Comparison of ENCODE assay signal across 30 mouse cellular contexts in the genomic region with DNA sequence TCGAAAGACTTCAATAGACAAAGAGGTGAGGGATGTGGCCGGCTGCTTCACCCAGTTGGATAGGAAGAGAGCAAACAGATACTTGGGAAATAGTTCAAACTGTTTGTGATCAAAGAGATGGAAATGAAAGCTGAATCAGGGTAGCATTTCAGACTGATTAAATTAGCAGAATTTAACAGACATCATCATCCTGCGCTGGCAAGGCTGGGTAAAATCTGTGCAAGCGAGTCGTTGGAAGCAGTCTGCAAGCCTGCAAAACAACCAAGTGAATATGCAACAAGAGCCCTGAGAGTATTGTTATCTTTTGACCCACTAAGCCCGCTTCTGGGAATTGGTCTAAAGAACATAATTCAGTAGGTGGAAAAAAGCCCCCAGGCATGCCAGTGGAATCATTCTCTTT. TPM values are rescaled to one million over a fixed set of nuclear protein-coding genes. Genes with fewer than 3 reads are reported as not detected.
A peak's percentile ranks its signal among the peaks of the same experiment; 100 is the strongest.
DNase-seq lines count a peak whose midpoint lies in the region; ATAC-seq and TF ChIP-seq lines count a peak whose summit lies in the region.
"Had no signal": no experiment of that assay in that cellular context is flagged by ENCODE, and none has a peak within 500 bp of the region (broad histone marks: within the 10 kb centered on the region; RNA-seq: fewer than 3 reads in every experiment).

No protein-coding gene starts in this region.

- H3K27ac ChIP-seq in forebrain, embryonic 15.5 days (replicated peaks) = peak overlapping the region; percentile 67
- no peak overlapping the region for H3K27ac ChIP-seq in forebrain, embryonic 13.5 days
- no peak overlapping the region for H3K27ac ChIP-seq in hindbrain, embryonic 14.5 days
- H3K27ac ChIP-seq in hindbrain, embryonic 11.5 days (ENCODE audit: low read depth, low read length) = no peak overlapping the region
- no peak overlapping the region for H3K27ac ChIP-seq in midbrain, embryonic 11.5 days (ENCODE audit: low read depth, low read length)
- H3K27ac ChIP-seq in midbrain, embryonic 10.5 days (replicated peaks) = no peak overlapping the region
- H3K27ac ChIP-seq in midbrain, postnatal 0 days (ENCODE audit: low read depth, low read length) = no peak overlapping the region
- H3K27ac ChIP-seq in left cerebral cortex, adult 2 months = no peak overlapping the region
- H3K27ac ChIP-seq: embryonic facial prominence, embryonic 13.5 days; hindbrain, embryonic 15.5 days; kidney, embryonic 15.5 days; limb, embryonic 13.5 days; liver, embryonic 13.5 days; macrophage; neural tube, embryonic 15.5 days; stomach, embryonic 15.5 days had no signal

- H3K4me1 ChIP-seq in forebrain, embryonic 15.5 days = peaks cover 20% of the 10 kb centered on the region
- peaks cover 11% of the 10 kb centered on the region for H3K4me1 ChIP-seq in forebrain, embryonic 13.5 days
- peaks cover 9% of the 10 kb centered on the region; the same call in 1 of the 2 replicates for H3K4me1 ChIP-seq in hindbrain, embryonic 14.5 days (replicated peaks; ENCODE audit: control insufficient read depth, insufficient read depth, low read length)
- peaks cover 5% of the 10 kb centered on the region for H3K4me1 ChIP-seq in hindbrain, embryonic 11.5 days (replicated peaks; ENCODE audit: control insufficient read depth, insufficient read depth, low read length)
- H3K4me1 ChIP-seq in midbrain, embryonic 11.5 days (ENCODE audit: control insufficient read depth, insufficient read depth, low read length) = peaks cover 5% of the 10 kb centered on the region
- H3K4me1 ChIP-seq in midbrain, embryonic 10.5 days = peaks cover 13% of the 10 kb centered on the region
- H3K4me1 ChIP-seq in midbrain, postnatal 0 days (ENCODE audit: insufficient read depth, low read length) = 0 out of 2 replicates have a peak, but pooled peaks cover 5% of the 10 kb centered on the region

- no peak for ATAC-seq in forebrain, embryonic 15.5 days (replicated peaks)
- no peak for ATAC-seq in forebrain, embryonic 13.5 days
- no peak for ATAC-seq in hindbrain, embryonic 14.5 days (ENCODE audit: low FRiP score)
- no peak for ATAC-seq in hindbrain, embryonic 11.5 days (ENCODE audit: low FRiP score)
- no peak for ATAC-seq in midbrain, embryonic 11.5 days (ENCODE audit: low FRiP score)
- no peak for ATAC-seq in midbrain, postnatal 0 days (ENCODE audit: low FRiP score)
- ATAC-seq: inflammation-experienced regulatory T-cells, adult 6 months had no signal

- no peaks in the 10 kb centered on the region for H3K36me3 ChIP-seq in forebrain, embryonic 15.5 days
- no peaks in the 10 kb centered on the region for H3K36me3 ChIP-seq in forebrain, embryonic 13.5 days (ENCODE audit: poor library complexity, severe bottlenecking)
- H3K36me3 ChIP-seq in hindbrain, embryonic 14.5 days (replicated peaks; ENCODE audit: control insufficient read depth, insufficient read depth) = no peaks in the 10 kb centered on the region
- no peaks in the 10 kb centered on the region for H3K36me3 ChIP-seq in hindbrain, embryonic 11.5 days (ENCODE audit: control insufficient read depth, insufficient read depth, low read length)
- H3K36me3 ChIP-seq in midbrain, embryonic 11.5 days (ENCODE audit: control insufficient read depth, insufficient read depth, low read length) = no peaks in the 10 kb centered on the region
- no peaks in the 10 kb centered on the region for H3K36me3 ChIP-seq in midbrain, embryonic 10.5 days
- H3K36me3 ChIP-seq in midbrain, postnatal 0 days (ENCODE audit: insufficient read depth, low read length) = no peaks in the 10 kb centered on the region
- H3K36me3 ChIP-seq: embryonic facial prominence, embryonic 13.5 days; G1E; hindbrain, embryonic 15.5 days; kidney, embryonic 15.5 days; limb, embryonic 13.5 days; liver, embryonic 13.5 days; neural tube, embryonic 15.5 days; stomach, embryonic 15.5 days had no signal

- no peak overlapping the region for H3K4me3 ChIP-seq in forebrain, embryonic 15.5 days
- no peak overlapping the region for H3K4me3 ChIP-seq in forebrain, embryonic 13.5 days
- H3K4me3 ChIP-seq in hindbrain, embryonic 14.5 days (replicated peaks; ENCODE audit: low read length) = no peak overlapping the region
- H3K4me3 ChIP-seq in hindbrain, embryonic 11.5 days (ENCODE audit: low read depth, low read length) = no peak overlapping the region
- H3K4me3 ChIP-seq in midbrain, embryonic 11.5 days (ENCODE audit: low read depth, low read length) = no peak overlapping the region
- H3K4me3 ChIP-seq in midbrain, embryonic 10.5 days = no peak overlapping the region
- no peak overlapping the region for H3K4me3 ChIP-seq in midbrain, postnatal 0 days (ENCODE audit: low read depth, low read length)
- no peak overlapping the region for H3K4me3 ChIP-seq in left cerebral cortex, adult 2 months
- H3K4me3 ChIP-seq: embryonic facial prominence, embryonic 13.5 days; hindbrain, embryonic 15.5 days; kidney, embryonic 15.5 days; limb, embryonic 13.5 days; liver, embryonic 13.5 days; neural tube, embryonic 15.5 days; stomach, embryonic 15.5 days had no signal

- peaks cover 7% of the 10 kb centered on the region; the same call in 1 of the 2 replicates for H3K27me3 ChIP-seq in forebrain, embryonic 15.5 days
- peaks cover 24% of the 10 kb centered on the region for H3K27me3 ChIP-seq in forebrain, embryonic 13.5 days
- peaks cover 17% of the 10 kb centered on the region for H3K27me3 ChIP-seq in hindbrain, embryonic 14.5 days (ENCODE audit: control insufficient read depth, insufficient read depth, low read length)
- peaks cover 14% of the 10 kb centered on the region for H3K27me3 ChIP-seq in hindbrain, embryonic 11.5 days (ENCODE audit: control insufficient read depth, insufficient read depth, low read length)
- H3K27me3 ChIP-seq in midbrain, embryonic 11.5 days (ENCODE audit: control insufficient read depth, insufficient read depth, low read length) = peaks cover 14% of the 10 kb centered on the region
- H3K27me3 ChIP-seq in midbrain, embryonic 10.5 days (ENCODE audit: low read depth, poor library complexity, severe bottlenecking) = peaks cover 26% of the 10 kb centered on the region
- H3K27me3 ChIP-seq in midbrain, postnatal 0 days (ENCODE audit: insufficient read depth, low read length) = 0 out of 2 replicates have a peak, but pooled peaks cover 13% of the 10 kb centered on the region

- WGBS in forebrain, embryonic 15.5 days = 31% methylated on average over 6 of the region's 6 CpGs
- 48% methylated on average over 6 of the region's 6 CpGs for WGBS in forebrain, embryonic 13.5 days
- WGBS in hindbrain, embryonic 14.5 days = 56% methylated on average over 6 of the region's 6 CpGs
- WGBS in hindbrain, embryonic 11.5 days = 54% methylated on average over 6 of the region's 6 CpGs
- 46% methylated on average over 6 of the region's 6 CpGs for WGBS in midbrain, embryonic 11.5 days
- 57% methylated on average over 6 of the region's 6 CpGs for WGBS in midbrain, embryonic 10.5 days
- WGBS in midbrain, postnatal 0 days = 33% methylated on average over 6 of the region's 6 CpGs

- no peak for TF ChIP-seq CTCF in midbrain, postnatal 0 days (IDR thresholded peaks at IDR 0.05)
- TF ChIP-seq CTCF in left cerebral cortex, adult 2 months (IDR thresholded peaks at IDR 0.05) = no peak

- H3K4me2 ChIP-seq in forebrain, embryonic 15.5 days (replicated peaks) = no peak overlapping the region
- H3K4me2 ChIP-seq in forebrain, embryonic 13.5 days = no peak overlapping the region
- no peak overlapping the region for H3K4me2 ChIP-seq in hindbrain, embryonic 14.5 days (replicated peaks)
- H3K4me2 ChIP-seq in hindbrain, embryonic 11.5 days (replicated peaks; ENCODE audit: low read depth, low read length) = no peak overlapping the region
- no peak overlapping the region for H3K4me2 ChIP-seq in midbrain, embryonic 11.5 days
- H3K4me2 ChIP-seq in midbrain, postnatal 0 days (ENCODE audit: low read depth, low read length, poor library complexity, severe bottlenecking) = 0 out of 2 replicates have a peak overlapping the region, but pooled peaks have one; percentile 4
- H3K4me2 ChIP-seq: embryonic facial prominence, embryonic 13.5 days; heart, embryonic 11.5 days; hindbrain, embryonic 15.5 days; kidney, embryonic 15.5 days; limb, embryonic 13.5 days; liver, embryonic 13.5 days; neural tube, embryonic 15.5 days; stomach, embryonic 15.5 days had no signal

- peak; percentile 17 for DNase-seq in hindbrain, embryonic 14.5 days (ENCODE audit: low spot score)
- DNase-seq in hindbrain, embryonic 11.5 days (ENCODE audit: low spot score) = no peak
- DNase-seq in midbrain, embryonic 11.5 days (ENCODE audit: low spot score, missing footprints) = peak; percentile 71
- no peak for DNase-seq in midbrain, embryonic 10.5 days (ENCODE audit: low spot score)
- DNase-seq in midbrain, postnatal 0 days (ENCODE audit: low spot score) = no peak
- no peak for DNase-seq in left cerebral cortex, adult 2 months (ENCODE audit: extremely low spot score in 1 of 2, low spot score in 2 of 2)
- DNase-seq: adrenal gland, postnatal 10 days; cerebellum, adult 11-12 months; cerebellum, adult 9-11 months; gastrocnemius, postnatal 10 days; heart, postnatal 4 days; kidney, adult 11 months; liver, embryonic 13.5 days; lung, adult 18-20 months; lung, postnatal 10 days; right cerebral cortex, postnatal 25 days; thymus, postnatal 14 days had no signal

- intact Hi-C loops in left cerebral cortex, adult 2 months (cut with DNase I) = loop anchor here (5.0 kb wide), 1 partner anchor 59 kb away; no protein-coding TSS in a partner anchor

- no peak overlapping the region for H3K9ac ChIP-seq in forebrain, embryonic 15.5 days (replicated peaks)
- H3K9ac ChIP-seq in forebrain, embryonic 13.5 days = no peak overlapping the region
- H3K9ac ChIP-seq in hindbrain, embryonic 14.5 days = no peak overlapping the region
- H3K9ac ChIP-seq in hindbrain, embryonic 11.5 days (ENCODE audit: low read depth, low read length) = no peak overlapping the region
- H3K9ac ChIP-seq in midbrain, embryonic 11.5 days (ENCODE audit: low read length) = no peak overlapping the region
- no peak overlapping the region for H3K9ac ChIP-seq in midbrain, postnatal 0 days (replicated peaks; ENCODE audit: low read length, poor library complexity, severe bottlenecking)
- H3K9ac ChIP-seq: embryonic facial prominence, embryonic 13.5 days; hindbrain, embryonic 15.5 days; kidney, embryonic 15.5 days; limb, embryonic 13.5 days; liver, embryonic 13.5 days; neural tube, embryonic 15.5 days; stomach, embryonic 15.5 days had no signal

- no peaks in the 10 kb centered on the region for H3K9me3 ChIP-seq in forebrain, embryonic 15.5 days
- no peaks in the 10 kb centered on the region for H3K9me3 ChIP-seq in forebrain, embryonic 13.5 days (replicated peaks)
- no peaks in the 10 kb centered on the region for H3K9me3 ChIP-seq in hindbrain, embryonic 14.5 days (ENCODE audit: control insufficient read depth, low read length)
- H3K9me3 ChIP-seq in hindbrain, embryonic 11.5 days (ENCODE audit: control insufficient read depth, low read length) = no peaks in the 10 kb centered on the region
- H3K9me3 ChIP-seq in midbrain, embryonic 11.5 days (ENCODE audit: control insufficient read depth, low read length) = no peaks in the 10 kb centered on the region
- H3K9me3 ChIP-seq in midbrain, embryonic 10.5 days (replicated peaks) = no peaks in the 10 kb centered on the region
- H3K9me3 ChIP-seq in midbrain, postnatal 0 days (ENCODE audit: low read length) = no peaks in the 10 kb centered on the region
- H3K9me3 ChIP-seq: embryonic facial prominence, embryonic 13.5 days; G1E; hindbrain, embryonic 15.5 days; kidney, embryonic 15.5 days; limb, embryonic 13.5 days; liver, embryonic 13.5 days; neural tube, embryonic 15.5 days; stomach, embryonic 15.5 days had no signal

RNA-seq across cellular contexts. Expression of a gene that starts 6.8 kb away (rescaled TPM):
- 12.8 and 16.3 TPM in 2 replicates for polyA plus RNA-seq in forebrain, embryonic 15.5 days (2015; fragmentation: Nextera tagmentation; extraction: Ambion mirVana)
- polyA plus RNA-seq in forebrain, embryonic 13.5 days (2015; fragmentation: Nextera tagmentation; extraction: Ambion mirVana) = 3.6 and 5.6 TPM in 2 replicates
- polyA plus RNA-seq in hindbrain, embryonic 14.5 days (2014; fragmentation: Nextera tagmentation; extraction: Ambion mirVana) = 3.8 and 4.5 TPM in 2 replicates
- polyA plus RNA-seq in hindbrain, embryonic 11.5 days (2014; fragmentation: Nextera tagmentation; extraction: Ambion mirVana) = 1.9 and 2.8 TPM in 2 replicates
- polyA plus RNA-seq in midbrain, embryonic 11.5 days (2014; fragmentation: Nextera tagmentation; extraction: Ambion mirVana) = 1.4 and 1.6 TPM in 2 replicates
- 1.4 and 1.8 TPM in 2 replicates for polyA plus RNA-seq in midbrain, embryonic 10.5 days (2016; fragmentation: Nextera tagmentation; extraction: Ambion mirVana)
- 7.7 and 11.4 TPM in 2 replicates for total RNA-seq in midbrain, postnatal 0 days (2014; rRNA removed)
- 6.3 and 6.5 TPM in 2 replicates for polyA plus RNA-seq in midbrain, postnatal 0 days (2015; fragmentation: Nextera tagmentation; extraction: Ambion mirVana)
- 100 to 1,000 TPM in 1 of 2 experiments, 10 to 100 TPM in 1; 99.5 to 113 TPM for total RNA-seq in left cerebral cortex, adult 2 months (2021)
- total RNA-seq: G1E; megakaryocyte-erythroid progenitor cell, adult 5-6 weeks had no signal
- polyA plus RNA-seq: G1E; inflammation-experienced regulatory T-cells, adult 6 months; liver, embryonic 13.5 days; macrophage had no signal

RNA-seq across cellular contexts. Expression of a gene that starts 43.0 kb away (rescaled TPM):
- polyA plus RNA-seq in forebrain, embryonic 15.5 days (2015; fragmentation: Nextera tagmentation; extraction: Ambion mirVana) = 3.8 and 4.2 TPM in 2 replicates
- 5.9 and 6.6 TPM in 2 replicates for polyA plus RNA-seq in forebrain, embryonic 13.5 days (2015; fragmentation: Nextera tagmentation; extraction: Ambion mirVana)
- 4.8 and 4.9 TPM in 2 replicates for polyA plus RNA-seq in hindbrain, embryonic 14.5 days (2014; fragmentation: Nextera tagmentation; extraction: Ambion mirVana)
- polyA plus RNA-seq in hindbrain, embryonic 11.5 days (2014; fragmentation: Nextera tagmentation; extraction: Ambion mirVana) = 25.5 and 27.0 TPM in 2 replicates
- 17.6 and 19.0 TPM in 2 replicates for polyA plus RNA-seq in midbrain, embryonic 11.5 days (2014; fragmentation: Nextera tagmentation; extraction: Ambion mirVana)
- 22.1 and 24.7 TPM in 2 replicates for polyA plus RNA-seq in midbrain, embryonic 10.5 days (2016; fragmentation: Nextera tagmentation; extraction: Ambion mirVana)
- 1.7 and 2.0 TPM in 2 replicates for total RNA-seq in midbrain, postnatal 0 days (2014; rRNA removed)
- 1.9 and 2.0 TPM in 2 replicates for polyA plus RNA-seq in midbrain, postnatal 0 days (2015; fragmentation: Nextera tagmentation; extraction: Ambion mirVana)
- total RNA-seq in left cerebral cortex, adult 2 months (2021) = under 1 TPM in 1 of 2 experiments, not detected in 1; 0.14 TPM

RNA-seq across cellular contexts. Expression of a gene that starts 54.7 kb away (rescaled TPM):
- 2.5 and 3.4 TPM in 2 replicates for polyA plus RNA-seq in forebrain, embryonic 15.5 days (2015; fragmentation: Nextera tagmentation; extraction: Ambion mirVana)
- polyA plus RNA-seq in forebrain, embryonic 13.5 days (2015; fragmentation: Nextera tagmentation; extraction: Ambion mirVana) = 5.4 and 7.5 TPM in 2 replicates
- polyA plus RNA-seq in hindbrain, embryonic 14.5 days (2014; fragmentation: Nextera tagmentation; extraction: Ambion mirVana) = 1.5 and 1.6 TPM in 2 replicates
- polyA plus RNA-seq in hindbrain, embryonic 11.5 days (2014; fragmentation: Nextera tagmentation; extraction: Ambion mirVana) = 14.5 and 19.6 TPM in 2 replicates
- 16.3 and 18.6 TPM in 2 replicates for polyA plus RNA-seq in midbrain, embryonic 11.5 days (2014; fragmentation: Nextera tagmentation; extraction: Ambion mirVana)
- 22.4 and 26.1 TPM in 2 replicates for polyA plus RNA-seq in midbrain, embryonic 10.5 days (2016; fragmentation: Nextera tagmentation; extraction: Ambion mirVana)
- total RNA-seq in midbrain, postnatal 0 days (2014; rRNA removed) = 0.99 and 1.8 TPM in 2 replicates
- 0.34 and 0.46 TPM in 2 replicates for polyA plus RNA-seq in midbrain, postnatal 0 days (2015; fragmentation: Nextera tagmentation; extraction: Ambion mirVana)
- total RNA-seq in left cerebral cortex, adult 2 months (2021) = under 1 TPM; 0.27 to 0.30 TPM
- polyA plus RNA-seq: G1E had no signal

Comparison
In these comparisons a context has a peak if more than half of its experiments do, and no peak if none do; other contexts are left out.
1. DNase-seq: peak in hindbrain, embryonic 14.5 days (single experiment) and midbrain, embryonic 11.5 days (single experiment); none in hindbrain, embryonic 11.5 days (single experiment), midbrain, embryonic 10.5 days (single experiment), midbrain, postnatal 0 days (single experiment) and left cerebral cortex, adult 2 months (0 of 2).